ENCODE assay signal across 13 mouse cellular contexts in genomic region chr3:39010544-39010943, GRCm38 (mm10).
A peak's percentile ranks its signal among the peaks of the same experiment; 100 is the strongest.
DNase-seq lines count a peak whose midpoint lies in the region; ATAC-seq and TF ChIP-seq lines count a peak whose summit lies in the region.
"Had no signal": no experiment of that assay in that cellular context is flagged by ENCODE, and none has a peak within 500 bp of the region (broad histone marks: within the 10 kb centered on the region; RNA-seq: fewer than 3 reads in every experiment).

No protein-coding gene starts in this region.

- H3K4me2 ChIP-seq in lung, embryonic 14.5 days, result no peak overlapping the region
- H3K4me2 ChIP-seq in kidney, embryonic 15.5 days, result no peak overlapping the region
- H3K4me2 ChIP-seq: neural tube, embryonic 13.5 days had no signal

- no peak for ATAC-seq in lung, embryonic 14.5 days (ENCODE audit: insufficient read depth)
- ATAC-seq in kidney, embryonic 15.5 days (replicated peaks; ENCODE audit: low FRiP score), result no peak

- peak; percentile 4 to 5 for DNase-seq in cerebellum, adult 18-20 months
- DNase-seq in cerebellum, adult 8-10 months, result no peak
- peak; percentile 6 for DNase-seq in lung, embryonic 14.5 days
- DNase-seq in lung, postnatal 25 days (ENCODE audit: low spot score), result no peak
- peak; percentile 32 for DNase-seq in layer of hippocampus, adult 8-10 months (ENCODE audit: low spot score in 2 of 2)
- peak; percentile 39 to 51 for DNase-seq in right cerebral cortex, adult 2 months (ENCODE audit: low spot score in 2 of 2)
- DNase-seq in MN1 (ENCODE audit: low spot score), result no peak
- DNase-seq: thymus, postnatal 4 days had no signal

- no peak overlapping the region for H3K4me3 ChIP-seq in lung, embryonic 14.5 days (ENCODE audit: low read depth, low read length)
- H3K4me3 ChIP-seq in kidney, embryonic 15.5 days (replicated peaks), result no peak overlapping the region
- H3K4me3 ChIP-seq: heart, embryonic 10.5 days; neural tube, embryonic 13.5 days had no signal

- no peak overlapping the region for H3K27ac ChIP-seq in lung, embryonic 14.5 days (ENCODE audit: low read depth)
- H3K27ac ChIP-seq in kidney, embryonic 15.5 days, result no peak overlapping the region
- H3K27ac ChIP-seq: heart, embryonic 10.5 days; liver, embryonic 14.5 days had no signal

- H3K4me1 ChIP-seq in lung, embryonic 14.5 days (ENCODE audit: insufficient read depth), result no peaks in the 10 kb centered on the region
- H3K4me1 ChIP-seq in kidney, embryonic 15.5 days, result no peaks in the 10 kb centered on the region
- H3K4me1 ChIP-seq: heart, embryonic 10.5 days had no signal

- no peaks in the 10 kb centered on the region for H3K9me3 ChIP-seq in lung, embryonic 14.5 days (ENCODE audit: low read depth, low read length)
- H3K9me3 ChIP-seq in kidney, embryonic 15.5 days (replicated peaks), result no peaks in the 10 kb centered on the region
- H3K9me3 ChIP-seq: heart, embryonic 10.5 days; neural tube, embryonic 13.5 days had no signal

- peaks cover 55% of the 10 kb centered on the region for H3K36me3 ChIP-seq in lung, embryonic 14.5 days (ENCODE audit: insufficient read depth)
- H3K36me3 ChIP-seq in kidney, embryonic 15.5 days, result peaks cover 55% of the 10 kb centered on the region
- H3K36me3 ChIP-seq: G1E had no signal

- 0 out of 2 replicates have a peak, but pooled peaks have one; percentile 3 for TF ChIP-seq CTCF in lung, embryonic 14.5 days (IDR thresholded peaks at IDR 0.05; ENCODE audit: low read depth)

- WGBS in lung, embryonic 14.5 days, result 76% methylated on average over 7 of the region's 7 CpGs
- WGBS in kidney, embryonic 15.5 days, result 83% methylated on average over 7 of the region's 7 CpGs

- no peak overlapping the region for H3K9ac ChIP-seq in lung, embryonic 14.5 days
- no peak overlapping the region for H3K9ac ChIP-seq in kidney, embryonic 15.5 days
- H3K9ac ChIP-seq: liver, embryonic 14.5 days; neural tube, embryonic 13.5 days had no signal

- no peaks in the 10 kb centered on the region for H3K27me3 ChIP-seq in lung, embryonic 14.5 days (ENCODE audit: insufficient read depth, low read length)
- no peaks in the 10 kb centered on the region for H3K27me3 ChIP-seq in kidney, embryonic 15.5 days
- H3K27me3 ChIP-seq: neural tube, embryonic 13.5 days had no signal

Comparison
In these comparisons a context has a peak if more than half of its experiments do, and no peak if none do; other contexts are left out.
1. DNase-seq: peak in cerebellum, adult 18-20 months (2 of 2), lung, embryonic 14.5 days (single experiment), layer of hippocampus, adult 8-10 months (2 of 2) and right cerebral cortex, adult 2 months (2 of 2); none in cerebellum, adult 8-10 months (single experiment), lung, postnatal 25 days (single experiment) and MN1 (single experiment).